8 mouse cellular contexts compared by ENCODE assay signal in genomic region chr15:102965892-102966775, GRCm38 (mm10). TPM values are rescaled to one million over a fixed set of nuclear protein-coding genes. Genes with fewer than 3 reads are reported as not detected.
DNase-seq lines count a peak whose midpoint lies in the region; ATAC-seq lines count a peak whose summit lies in the region.

No protein-coding gene starts in this region.

- DNase-seq in 416B (ENCODE audit: low read depth) = peak; percentile 94
- peak; percentile 19 for DNase-seq in Muller cell, postnatal 12 days (ENCODE audit: inconsistent ontology term)
- DNase-seq in embryonic facial prominence, embryonic 14.5 days (ENCODE audit: low spot score) = peak; percentile 76
- DNase-seq in heart, postnatal 4 days = peak; percentile 81
- peak; percentile 99 for DNase-seq in limb, embryonic 10.5 days (ENCODE audit: low spot score)
- DNase-seq in left cerebral cortex, adult 8-10 months (ENCODE audit: low spot score in 2 of 2) = no peak

- H3K9ac ChIP-seq in embryonic facial prominence, embryonic 14.5 days (ENCODE audit: low read depth, low read length) = no peak overlapping the region
- no peak overlapping the region for H3K9ac ChIP-seq in midbrain, embryonic 13.5 days (replicated peaks)
- no peak overlapping the region for H3K9ac ChIP-seq in stomach, embryonic 14.5 days (replicated peaks; ENCODE audit: low read depth, low read length)

- no peak overlapping the region for H3K27ac ChIP-seq in embryonic facial prominence, embryonic 14.5 days (replicated peaks; ENCODE audit: low read depth, low read length)
- H3K27ac ChIP-seq in limb, embryonic 10.5 days = peak overlapping the region; percentile 93
- H3K27ac ChIP-seq in midbrain, embryonic 13.5 days = no peak overlapping the region
- no peak overlapping the region for H3K27ac ChIP-seq in stomach, embryonic 14.5 days (ENCODE audit: low read length)

- no peaks in the 10 kb centered on the region for H3K9me3 ChIP-seq in embryonic facial prominence, embryonic 14.5 days (ENCODE audit: control insufficient read depth, low read length)
- no peaks in the 10 kb centered on the region for H3K9me3 ChIP-seq in limb, embryonic 10.5 days (replicated peaks)
- no peaks in the 10 kb centered on the region for H3K9me3 ChIP-seq in midbrain, embryonic 13.5 days
- no peaks in the 10 kb centered on the region for H3K9me3 ChIP-seq in stomach, embryonic 14.5 days (ENCODE audit: control insufficient read depth, low read depth, low read length)

- WGBS in embryonic facial prominence, embryonic 14.5 days = 2% methylated on average over 29 of the region's 30 CpGs
- 1% methylated on average over 30 of the region's 30 CpGs for WGBS in limb, embryonic 10.5 days
- WGBS in midbrain, embryonic 13.5 days = 2% methylated on average over 30 of the region's 30 CpGs
- 5% methylated on average over 29 of the region's 30 CpGs for WGBS in stomach, embryonic 14.5 days

- H3K36me3 ChIP-seq in embryonic facial prominence, embryonic 14.5 days (ENCODE audit: control insufficient read depth, insufficient read depth, low read length) = no peaks in the 10 kb centered on the region
- H3K36me3 ChIP-seq in limb, embryonic 10.5 days = no peaks in the 10 kb centered on the region
- no peaks in the 10 kb centered on the region for H3K36me3 ChIP-seq in midbrain, embryonic 13.5 days
- H3K36me3 ChIP-seq in stomach, embryonic 14.5 days (ENCODE audit: control insufficient read depth, insufficient read depth, low read length) = no peaks in the 10 kb centered on the region

- peak; percentile 22; the same call in 1 of the 2 replicates for ATAC-seq in embryonic facial prominence, embryonic 14.5 days (ENCODE audit: low read depth)
- ATAC-seq in midbrain, embryonic 13.5 days = 0 out of 2 replicates have a peak, but pooled peaks have one; percentile 20
- ATAC-seq in stomach, embryonic 14.5 days (ENCODE audit: insufficient number of reproducible peaks, insufficient read depth, low FRiP score, low read depth) = peak; percentile 56; the same call in 1 of the 2 replicates

- H3K27me3 ChIP-seq in embryonic facial prominence, embryonic 14.5 days (replicated peaks; ENCODE audit: control insufficient read depth, insufficient read depth, low read length) = peaks cover 98% of the 10 kb centered on the region
- H3K27me3 ChIP-seq in limb, embryonic 10.5 days (ENCODE audit: low read depth, poor library complexity, severe bottlenecking) = peaks cover 100% of the 10 kb centered on the region
- H3K27me3 ChIP-seq in midbrain, embryonic 13.5 days = peaks cover 98% of the 10 kb centered on the region
- H3K27me3 ChIP-seq in stomach, embryonic 14.5 days (ENCODE audit: control insufficient read depth, insufficient read depth, low read length) = peaks cover 83% of the 10 kb centered on the region

- peak overlapping the region; percentile 23 for H3K4me2 ChIP-seq in embryonic facial prominence, embryonic 14.5 days (ENCODE audit: low read depth, low read length)
- H3K4me2 ChIP-seq in midbrain, embryonic 13.5 days (replicated peaks) = peak overlapping the region; percentile 25; the same call in 1 of the 2 replicates
- H3K4me2 ChIP-seq in stomach, embryonic 14.5 days (replicated peaks; ENCODE audit: low read depth, low read length) = peak overlapping the region; percentile 1; the same call in 1 of the 2 replicates

- peak overlapping the region; percentile 17 for H3K4me3 ChIP-seq in embryonic facial prominence, embryonic 14.5 days (ENCODE audit: low read depth, low read length)
- H3K4me3 ChIP-seq in limb, embryonic 10.5 days = peak overlapping the region; percentile 58
- no peak overlapping the region for H3K4me3 ChIP-seq in midbrain, embryonic 13.5 days (replicated peaks)
- H3K4me3 ChIP-seq in stomach, embryonic 14.5 days (ENCODE audit: low read depth, low read length) = no peak overlapping the region

- H3K4me1 ChIP-seq in embryonic facial prominence, embryonic 14.5 days (ENCODE audit: control insufficient read depth, insufficient read depth, low read length) = no peaks in the 10 kb centered on the region
- peaks cover 41% of the 10 kb centered on the region for H3K4me1 ChIP-seq in limb, embryonic 10.5 days
- H3K4me1 ChIP-seq in midbrain, embryonic 13.5 days (replicated peaks) = peaks cover 5% of the 10 kb centered on the region
- H3K4me1 ChIP-seq in stomach, embryonic 14.5 days (ENCODE audit: control insufficient read depth, insufficient read depth, low read length) = no peaks in the 10 kb centered on the region; the same call in 1 of the 2 replicates

RNA-seq across cellular contexts. Expression of gene Hoxc10, which starts 0.5 kb away (rescaled TPM):
- not detected in 2 replicates for polyA plus RNA-seq in embryonic facial prominence, embryonic 14.5 days (2014; fragmentation: Nextera tagmentation; extraction: Ambion mirVana)
- total RNA-seq in heart, postnatal 4 days (2021) = not detected
- polyA plus RNA-seq in limb, embryonic 10.5 days (2016; fragmentation: Nextera tagmentation; extraction: Ambion mirVana) = 21.4 and 51.4 TPM in 2 replicates
- polyA plus RNA-seq in midbrain, embryonic 13.5 days (2015; fragmentation: Nextera tagmentation; extraction: Ambion mirVana) = not detected in 2 replicates
- polyA plus RNA-seq in stomach, embryonic 14.5 days (2014; fragmentation: Nextera tagmentation; extraction: Ambion mirVana) = not detected in 2 replicates
- not detected for total RNA-seq in left cerebral cortex, adult 8-10 months (2022)

RNA-seq across cellular contexts. Expression of gene Hoxc5, which starts 1.1 kb away (rescaled TPM):
- 0.96 and 2.8 TPM in 2 replicates for polyA plus RNA-seq in embryonic facial prominence, embryonic 14.5 days (2014; fragmentation: Nextera tagmentation; extraction: Ambion mirVana)
- not detected for total RNA-seq in heart, postnatal 4 days (2021)
- polyA plus RNA-seq in limb, embryonic 10.5 days (2016; fragmentation: Nextera tagmentation; extraction: Ambion mirVana) = 10.6 and 12.7 TPM in 2 replicates
- polyA plus RNA-seq in midbrain, embryonic 13.5 days (2015; fragmentation: Nextera tagmentation; extraction: Ambion mirVana) = 0.09 TPM in 1 of 2 replicates, not detected in the other
- polyA plus RNA-seq in stomach, embryonic 14.5 days (2014; fragmentation: Nextera tagmentation; extraction: Ambion mirVana) = 20.3 and 20.9 TPM in 2 replicates
- not detected for total RNA-seq in left cerebral cortex, adult 8-10 months (2022)

RNA-seq across cellular contexts. Expression of gene Hoxc9, which starts 10.1 kb away (rescaled TPM):
- not detected in 2 replicates for polyA plus RNA-seq in embryonic facial prominence, embryonic 14.5 days (2014; fragmentation: Nextera tagmentation; extraction: Ambion mirVana)
- total RNA-seq in heart, postnatal 4 days (2021) = not detected
- 4.4 and 6.9 TPM in 2 replicates for polyA plus RNA-seq in limb, embryonic 10.5 days (2016; fragmentation: Nextera tagmentation; extraction: Ambion mirVana)
- polyA plus RNA-seq in midbrain, embryonic 13.5 days (2015; fragmentation: Nextera tagmentation; extraction: Ambion mirVana) = not detected in 2 replicates
- not detected in 2 replicates for polyA plus RNA-seq in stomach, embryonic 14.5 days (2014; fragmentation: Nextera tagmentation; extraction: Ambion mirVana)
- not detected for total RNA-seq in left cerebral cortex, adult 8-10 months (2022)

RNA-seq across cellular contexts. Expression of gene Hoxc11, which starts 11.9 kb away (rescaled TPM):
- not detected in 2 replicates for polyA plus RNA-seq in embryonic facial prominence, embryonic 14.5 days (2014; fragmentation: Nextera tagmentation; extraction: Ambion mirVana)
- not detected for total RNA-seq in heart, postnatal 4 days (2021)
- 2.4 and 4.7 TPM in 2 replicates for polyA plus RNA-seq in limb, embryonic 10.5 days (2016; fragmentation: Nextera tagmentation; extraction: Ambion mirVana)
- not detected in 2 replicates for polyA plus RNA-seq in midbrain, embryonic 13.5 days (2015; fragmentation: Nextera tagmentation; extraction: Ambion mirVana)
- polyA plus RNA-seq in stomach, embryonic 14.5 days (2014; fragmentation: Nextera tagmentation; extraction: Ambion mirVana) = not detected in 2 replicates
- total RNA-seq in left cerebral cortex, adult 8-10 months (2022) = not detected

RNA-seq across cellular contexts. Expression of gene Hoxc8, which starts 24.3 kb away (rescaled TPM):
- 0.14 TPM in 1 of 2 replicates, not detected in the other for polyA plus RNA-seq in embryonic facial prominence, embryonic 14.5 days (2014; fragmentation: Nextera tagmentation; extraction: Ambion mirVana)
- not detected for total RNA-seq in heart, postnatal 4 days (2021)
- 5.1 and 6.0 TPM in 2 replicates for polyA plus RNA-seq in limb, embryonic 10.5 days (2016; fragmentation: Nextera tagmentation; extraction: Ambion mirVana)
- polyA plus RNA-seq in midbrain, embryonic 13.5 days (2015; fragmentation: Nextera tagmentation; extraction: Ambion mirVana) = not detected in 2 replicates
- polyA plus RNA-seq in stomach, embryonic 14.5 days (2014; fragmentation: Nextera tagmentation; extraction: Ambion mirVana) = 1.0 and 1.1 TPM in 2 replicates
- total RNA-seq in left cerebral cortex, adult 8-10 months (2022) = not detected

Comparison
In these comparisons a context has a peak if more than half of its experiments do, and no peak if none do; other contexts are left out.
1. DNase-seq: peak in 416B (single experiment), Muller cell, postnatal 12 days (single experiment), embryonic facial prominence, embryonic 14.5 days (single experiment), heart, postnatal 4 days (single experiment) and limb, embryonic 10.5 days (single experiment); none in left cerebral cortex, adult 8-10 months (0 of 2).
2. H3K4me3 ChIP-seq: peak in embryonic facial prominence, embryonic 14.5 days (single experiment) and limb, embryonic 10.5 days (single experiment); none in midbrain, embryonic 13.5 days (single experiment) and stomach, embryonic 14.5 days (single experiment).
3. RNA of gene Hoxc10, which starts 0.5 kb away (polyA plus RNA-seq): 21.4 to 51.4 TPM in limb, embryonic 10.5 days; not detected in embryonic facial prominence, embryonic 14.5 days, not detected in midbrain, embryonic 13.5 days and not detected in stomach, embryonic 14.5 days; every median in the first group is over 10 times any median in the second.
4. Peak in every context shown above with its lines, with median percentiles within 50 percentile points of each other: ATAC-seq and H3K4me2 ChIP-seq.